Mouse (Mus musculus): Measurements from ENCODE around the gene Hrk.
A peak's percentile ranks its signal among the peaks of the same experiment; 100 is the strongest.

Gene Hrk

DNA sequence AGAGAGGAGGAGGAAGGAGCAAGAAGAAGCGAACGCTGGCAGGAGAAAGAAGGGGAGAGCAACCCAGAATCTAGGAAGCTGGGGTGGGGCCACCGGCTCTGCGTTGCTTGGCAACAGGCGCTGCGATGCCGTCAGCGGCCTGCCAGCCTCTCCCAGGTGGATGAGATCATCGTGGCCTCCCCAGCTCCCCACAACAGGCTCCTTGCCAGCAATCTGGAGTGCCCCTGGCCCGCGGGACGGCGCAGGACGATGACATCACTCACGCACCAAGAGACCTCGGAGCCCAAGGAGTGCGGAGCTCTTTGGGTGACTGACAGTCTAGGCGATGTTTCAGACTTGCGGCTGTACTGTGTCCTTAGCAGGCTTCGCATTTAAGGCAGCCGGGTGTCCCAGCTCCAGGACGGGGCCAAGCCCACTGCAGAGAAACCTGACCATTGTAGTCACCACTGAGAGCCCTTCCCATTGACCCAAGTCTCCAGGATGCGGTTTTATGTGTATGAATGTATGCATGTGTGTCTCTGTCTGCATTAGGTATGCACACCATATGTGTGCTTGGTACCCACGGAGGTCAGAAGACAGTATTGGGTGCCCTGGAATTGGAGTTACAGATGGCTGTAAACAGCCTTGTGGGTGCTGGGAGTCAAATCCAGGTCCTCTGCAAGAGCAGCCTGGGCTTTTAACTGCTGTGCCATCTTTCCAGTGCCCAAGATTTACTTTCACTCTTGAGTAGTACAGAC is 50.1 kb downstream of the Hrk start:
- DNase-seq (ENCODE audit: low read depth, low spot score): peak; percentile 50

DNA sequence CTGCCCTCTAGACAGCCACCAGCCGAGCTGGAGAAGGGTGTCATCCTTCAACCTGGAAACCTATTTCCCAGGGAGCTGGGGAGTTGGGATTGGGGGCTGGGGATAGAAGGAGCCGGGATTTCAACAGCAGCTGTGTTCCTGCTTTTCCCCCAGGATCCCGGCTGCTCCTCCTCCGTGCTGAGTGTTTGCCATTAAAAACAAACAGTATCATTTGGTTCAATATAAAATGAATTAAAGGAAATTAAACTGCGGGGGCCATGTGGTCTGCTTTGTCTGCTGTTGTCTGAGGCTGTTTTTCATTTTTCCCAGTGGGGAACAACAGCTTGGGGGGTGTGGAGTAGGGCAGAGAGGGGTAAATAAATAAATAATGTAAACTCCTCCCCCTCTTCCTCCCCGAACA is 53.0 kb downstream of the Hrk start:
- DNase-seq (ENCODE audit: low read depth, low spot score): no peak

DNA sequence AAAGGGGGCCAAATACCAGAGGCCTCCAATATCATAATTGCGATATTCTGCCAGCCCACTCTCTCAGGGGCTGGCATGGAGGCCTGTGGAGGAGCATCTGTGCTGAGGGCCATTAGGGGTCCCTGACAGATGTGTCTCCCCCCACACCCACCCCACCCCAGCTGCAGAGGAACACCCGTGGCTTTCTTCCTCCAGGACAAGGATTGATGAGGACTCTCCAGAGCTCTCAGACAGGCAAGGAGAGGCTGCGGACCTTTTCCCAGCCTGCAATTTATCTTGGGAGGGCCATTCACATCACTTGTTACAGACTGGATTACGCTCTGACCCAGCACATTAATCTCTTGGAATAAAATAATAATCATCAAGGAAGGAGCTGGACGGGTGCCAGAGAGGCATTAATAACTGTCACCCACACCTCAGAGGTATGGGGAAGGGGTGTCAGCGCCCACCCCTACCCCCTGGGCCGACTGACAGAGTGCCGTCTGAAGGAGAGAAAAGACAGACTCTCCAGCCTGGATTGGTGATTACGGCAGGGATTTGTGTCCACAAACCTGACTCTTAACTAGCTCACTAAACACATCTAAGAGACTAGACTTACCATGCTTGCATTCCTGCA is 58.8 kb downstream of the Hrk start:
- no peak for DNase-seq (ENCODE audit: low read depth, low spot score)

DNA sequence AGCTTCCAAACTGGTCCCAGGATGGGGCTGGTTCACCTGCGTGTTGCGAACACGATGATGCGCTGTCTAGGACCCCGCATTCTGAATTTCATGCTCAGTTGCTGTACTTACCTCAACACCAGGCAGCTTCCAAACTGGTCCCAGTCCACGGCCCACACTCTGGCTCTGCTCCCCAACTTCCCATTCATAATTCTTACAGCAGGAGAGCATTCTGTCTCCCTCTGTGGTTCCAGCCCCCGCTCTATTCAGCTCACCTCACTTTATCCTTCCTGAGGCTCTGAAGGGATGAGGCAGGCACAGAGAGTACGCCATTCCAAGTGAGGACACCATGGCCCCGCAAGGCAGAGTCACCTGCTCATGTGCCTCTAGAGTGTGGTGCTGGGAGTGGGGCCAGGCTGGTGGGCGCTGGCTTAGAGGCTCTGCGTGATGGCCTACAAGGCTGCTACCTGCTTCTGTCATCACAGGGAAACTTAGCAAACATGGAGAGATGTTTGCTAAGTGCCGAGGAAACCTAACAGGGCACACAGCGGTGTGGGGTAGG is 65.7 kb downstream of the Hrk start:
- no peak for DNase-seq (ENCODE audit: low read depth, low spot score)

DNA sequence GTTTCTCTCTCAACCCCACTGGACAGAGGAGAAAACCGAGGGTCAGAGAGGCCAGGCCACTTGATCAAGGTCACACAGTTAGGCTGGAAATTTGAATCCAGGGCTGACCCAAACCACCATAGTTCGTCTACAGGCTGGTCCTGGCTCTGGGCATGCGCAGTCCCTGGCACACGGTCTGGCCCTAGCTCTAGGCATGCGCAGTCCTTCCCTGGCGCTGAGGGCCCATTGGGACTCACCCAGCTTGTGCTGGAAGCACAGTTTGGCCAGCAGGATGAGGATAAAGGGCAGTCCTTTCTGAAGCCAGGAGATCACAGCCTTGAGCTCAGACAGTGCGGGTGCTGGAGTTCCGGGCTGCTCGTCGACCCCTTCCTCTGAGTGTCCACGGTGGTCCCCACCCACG is 72.4 kb downstream of the Hrk start:
- no peak for DNase-seq (ENCODE audit: low read depth, low spot score)

All from retina, postnatal 7 days (tissue).